Mouse (Mus musculus) limb, embryonic 12.5 days (tissue): ENCODE results near the gene Ptk7. TPM values are rescaled to one million over a fixed set of nuclear protein-coding genes. Genes with fewer than 3 reads are reported as not detected.

Experiments used
- ATAC-seq: fragments of 200-750 bp; cut with Nextera tagmentation; 2 replicates; pipeline ENCODE4 v1.8.0; 2017; ENCODE audit warnings: low read depth, moderate TSS enrichment; ENCODE audit not compliant: insufficient number of reproducible peaks, insufficient read depth, low FRiP score, low TSS enrichment
- H3K27ac ChIP-seq: fragments of 300-500 bp; sonication (generic); 2 replicates; pipeline ENCODE4 v1.5.1; 2016; ENCODE audit warnings: mild to moderate bottlenecking, moderate library complexity
- H3K27me3 ChIP-seq: fragments of 300-500 bp; sonication (generic); 2 replicates; pipeline ENCODE4 v1.6.1; 2016; ENCODE audit warnings: mild to moderate bottlenecking, moderate library complexity
- H3K36me3 ChIP-seq: fragments of 300-500 bp; sonication (generic); 2 replicates; pipeline ENCODE4 v1.6.1; 2016; ENCODE audit warnings: mild to moderate bottlenecking, moderate library complexity
- H3K4me1 ChIP-seq: fragments of 300-500 bp; sonication (generic); replicated peaks from 2 replicates; pipeline ENCODE4 v1.6.1; 2016
- H3K4me2 ChIP-seq: fragments of 300-500 bp; sonication (generic); 2 replicates; pipeline ENCODE4 v1.6.1; 2016; ENCODE audit warnings: mild to moderate bottlenecking, moderate library complexity
- H3K4me3 ChIP-seq: fragments of 300-500 bp; sonication (generic); replicated peaks from 2 replicates; pipeline ENCODE4 v1.5.1; 2016; ENCODE audit warnings: mild to moderate bottlenecking
- H3K9ac ChIP-seq: fragments of 300-500 bp; sonication (generic); replicated peaks from 2 replicates; pipeline ENCODE4 v1.6.1; 2016; ENCODE audit warnings: mild to moderate bottlenecking, moderate library complexity
- H3K9me3 ChIP-seq: fragments of 300-500 bp; sonication (generic); 2 replicates; pipeline ENCODE4 v1.6.1; 2016; ENCODE audit warnings: mild to moderate bottlenecking, moderate library complexity
- WGBS: fragments of 180-500 bp; shearing (Covaris S2); methylation state at CpG from one replicate; pipeline ENCODE4 v1.1.7; 2016; 5-methylcytosine and 5-hydroxymethylcytosine counted together
- polyA plus RNA-seq: library from polyadenylated mRNA; unstranded; fragments of >200 nt; fragmentation: Nextera tagmentation; extraction: Ambion mirVana; gene quantifications from 2 replicates; pipeline ENCODE4 v1.2.1, GENCODE M21; 2016

Gene Ptk7
- polyA plus RNA-seq, 1 experiment from 2014 or later, result 156 TPM

- Histone ChIP-seq H3K9ac (no peak overlapping the region), H3K4me1 (peaks cover 18% of the 10 kb centered on the region), H3K27ac (no peak overlapping the region), H3K4me2 (no peak overlapping the region), H3K27me3 (no peaks in the 10 kb centered on the region), H3K4me3 (no peak overlapping the region), H3K36me3 (peaks cover 88% of the 10 kb centered on the region), H3K9me3 (0 out of 2 replicates have a peak, but pooled peaks cover 4% of the 10 kb centered on the region)
- WGBS, result 70% methylated on average over 6 of the region's 6 CpGs
- ATAC-seq, result no peak
Observed at GRCm38 (mm10) chr17:46656054-46656453, 26.8 kb upstream of the Ptk7 start.

DNA sequence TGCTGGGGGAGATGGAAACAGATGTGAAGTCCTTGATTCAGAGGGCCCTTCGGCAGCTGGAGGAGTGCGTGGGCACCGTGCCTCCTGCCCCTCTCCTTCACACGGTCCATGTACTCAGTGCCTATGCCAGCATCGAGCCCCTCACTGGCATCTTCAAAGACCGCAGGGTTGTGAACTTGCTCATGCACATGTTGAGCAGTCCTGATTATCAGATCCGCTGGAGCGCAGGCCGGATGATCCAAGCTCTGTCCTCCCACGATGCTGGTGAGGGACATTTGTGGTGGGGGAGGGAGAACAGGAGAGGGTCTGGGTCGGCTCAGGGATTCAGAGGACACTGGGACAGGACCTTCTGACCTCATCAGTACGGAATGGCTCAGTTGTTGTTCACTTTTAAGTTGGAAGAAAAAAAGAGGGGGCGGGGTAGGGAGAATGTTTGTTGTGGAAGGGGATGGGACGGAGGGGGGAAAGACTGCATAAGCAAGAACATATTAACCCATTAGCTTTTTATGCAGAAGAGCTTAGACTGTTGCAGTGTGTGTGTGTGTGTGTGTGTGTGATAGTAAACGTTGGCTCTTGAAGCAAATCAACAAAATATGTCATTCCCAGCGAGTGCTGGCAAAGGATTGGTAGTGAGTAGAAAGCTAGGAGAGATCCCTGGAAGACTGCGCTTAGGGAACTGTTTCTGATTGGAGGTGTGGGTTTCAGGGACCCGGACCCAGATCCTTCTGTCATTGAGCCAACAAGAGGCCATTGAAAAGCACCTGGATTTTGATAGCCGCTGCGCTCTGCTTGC, 22.6 kb upstream of the Ptk7 start:
- H3K9me3 ChIP-seq, result 0 out of 2 replicates have a peak, but pooled peaks cover 4% of the 10 kb centered on the region
- 70% methylated on average over 20 of the region's 20 CpGs for WGBS
- peak overlapping the region; percentile 87 for H3K4me2 ChIP-seq
- H3K9ac ChIP-seq, result peak overlapping the region; percentile 94
- no peak for ATAC-seq
- peak overlapping the region; percentile 70 for H3K4me3 ChIP-seq
- peaks cover 30% of the 10 kb centered on the region for H3K4me1 ChIP-seq
- H3K36me3 ChIP-seq, result peaks cover 57% of the 10 kb centered on the region
- no peaks in the 10 kb centered on the region for H3K27me3 ChIP-seq
- no peak overlapping the region for H3K27ac ChIP-seq

- 80% methylated on average over 17 of the region's 17 CpGs for WGBS
- Histone ChIP-seq H3K27ac (peak overlapping the region; percentile 95; the same call in 1 of the 2 replicates), H3K4me3 (peak overlapping the region; percentile 70), H3K9ac (peak overlapping the region; percentile 94), H3K4me1 (peaks cover 35% of the 10 kb centered on the region), H3K9me3 (0 out of 2 replicates have a peak, but pooled peaks cover 4% of the 10 kb centered on the region), H3K36me3 (peaks cover 51% of the 10 kb centered on the region), H3K27me3 (no peaks in the 10 kb centered on the region), H3K4me2 (peak overlapping the region; percentile 87)
- ATAC-seq, result no peak
Observed at GRCm38 (mm10) chr17:46651292-46651691, 22.0 kb upstream of the Ptk7 start.

- Histone ChIP-seq H3K36me3 (peaks cover 42% of the 10 kb centered on the region), H3K9ac (peak within 1 kb of the TSS; percentile 94), H3K4me2 (peak within 1 kb of the TSS; percentile 87), H3K27ac (peak within 1 kb of the TSS; percentile 95), H3K4me1 (peaks cover 36% of the 10 kb centered on the region), H3K4me3 (peak within 1 kb of the TSS; percentile 70), H3K27me3 (no peaks in the 10 kb centered on the region), H3K9me3 (0 out of 2 replicates have a peak, but pooled peaks cover 4% of the 10 kb centered on the region)
- peak; percentile 94 for ATAC-seq
- under 1% methylated on average over 50 of the region's 58 CpGs for WGBS
Observed at GRCm38 (mm10) chr17:46650232-46651031, 21.1 kb upstream of the Ptk7 start, which contains the start of gene Cul7. Gene Cul7, plus strand, starts transcription at chr17:46650337.

DNA sequence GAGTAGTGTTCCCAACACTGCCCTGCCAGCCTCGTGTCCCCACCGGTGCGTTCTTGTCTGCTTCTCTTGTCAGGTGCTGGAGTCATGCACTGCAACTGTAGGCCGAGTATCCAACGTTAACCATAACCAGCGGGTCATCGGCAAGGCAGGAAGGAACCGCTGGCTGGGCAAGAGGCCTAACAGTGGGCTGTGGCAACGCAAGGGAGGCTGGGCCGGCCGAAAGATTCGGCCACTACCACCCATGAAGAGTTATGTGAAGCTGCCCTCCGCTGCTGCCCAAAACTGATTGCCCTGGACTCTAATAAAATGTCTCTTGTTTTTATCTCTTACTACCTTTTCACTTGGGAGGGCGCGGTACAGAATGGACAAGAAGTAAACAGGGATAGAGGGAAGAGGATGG, 20.5 kb upstream of the Ptk7 start:
- 35% methylated on average over 15 of the region's 15 CpGs for whole genome bisulfite sequencing
- no peak for ATAC-seq
- H3K27ac ChIP-seq, result peak overlapping the region; percentile 95
- peaks cover 42% of the 10 kb centered on the region for H3K4me1 ChIP-seq
- H3K9ac ChIP-seq, result peak overlapping the region; percentile 94; the same call in 1 of the 2 replicates
- 0 out of 2 replicates have a peak, but pooled peaks cover 3% of the 10 kb centered on the region for H3K9me3 ChIP-seq
- H3K36me3 ChIP-seq, result peaks cover 37% of the 10 kb centered on the region
- H3K4me3 ChIP-seq, result peak overlapping the region; percentile 70
- peak overlapping the region; percentile 87 for H3K4me2 ChIP-seq
- no peaks in the 10 kb centered on the region for H3K27me3 ChIP-seq

- Histone ChIP-seq H3K4me3 (no peak overlapping the region), H3K4me2 (no peak overlapping the region), H3K27ac (no peak overlapping the region), H3K36me3 (peaks cover 24% of the 10 kb centered on the region), H3K27me3 (no peaks in the 10 kb centered on the region), H3K9me3 (no peaks in the 10 kb centered on the region), H3K4me1 (peaks cover 50% of the 10 kb centered on the region), H3K9ac (no peak overlapping the region)
- 94% methylated on average over 9 of the region's 9 CpGs for WGBS
- no peak for ATAC-seq
Observed at GRCm38 (mm10) chr17:46648436-46648835, 19.1 kb upstream of the Ptk7 start.

- Histone ChIP-seq H3K9me3 (no peaks in the 10 kb centered on the region), H3K4me1 (peaks cover 44% of the 10 kb centered on the region), H3K4me2 (peak overlapping the region; percentile 90; the same call in 1 of the 2 replicates), H3K27ac (no peak overlapping the region), H3K27me3 (no peaks in the 10 kb centered on the region), H3K4me3 (no peak overlapping the region), H3K36me3 (peaks cover 20% of the 10 kb centered on the region), H3K9ac (no peak overlapping the region)
- ATAC-seq, result no peak
- WGBS, result 95% methylated on average over 7 of the region's 7 CpGs
Observed at GRCm38 (mm10) chr17:46647279-46647678, 18.0 kb upstream of the Ptk7 start.

- peak overlapping the region; percentile 90 for H3K4me2 ChIP-seq
- WGBS, result under 1% methylated on average over 19 of the region's 19 CpGs
Observed at GRCm38 (mm10) chr17:46646322-46646662, 17.0 kb upstream of the Ptk7 start.

DNA sequence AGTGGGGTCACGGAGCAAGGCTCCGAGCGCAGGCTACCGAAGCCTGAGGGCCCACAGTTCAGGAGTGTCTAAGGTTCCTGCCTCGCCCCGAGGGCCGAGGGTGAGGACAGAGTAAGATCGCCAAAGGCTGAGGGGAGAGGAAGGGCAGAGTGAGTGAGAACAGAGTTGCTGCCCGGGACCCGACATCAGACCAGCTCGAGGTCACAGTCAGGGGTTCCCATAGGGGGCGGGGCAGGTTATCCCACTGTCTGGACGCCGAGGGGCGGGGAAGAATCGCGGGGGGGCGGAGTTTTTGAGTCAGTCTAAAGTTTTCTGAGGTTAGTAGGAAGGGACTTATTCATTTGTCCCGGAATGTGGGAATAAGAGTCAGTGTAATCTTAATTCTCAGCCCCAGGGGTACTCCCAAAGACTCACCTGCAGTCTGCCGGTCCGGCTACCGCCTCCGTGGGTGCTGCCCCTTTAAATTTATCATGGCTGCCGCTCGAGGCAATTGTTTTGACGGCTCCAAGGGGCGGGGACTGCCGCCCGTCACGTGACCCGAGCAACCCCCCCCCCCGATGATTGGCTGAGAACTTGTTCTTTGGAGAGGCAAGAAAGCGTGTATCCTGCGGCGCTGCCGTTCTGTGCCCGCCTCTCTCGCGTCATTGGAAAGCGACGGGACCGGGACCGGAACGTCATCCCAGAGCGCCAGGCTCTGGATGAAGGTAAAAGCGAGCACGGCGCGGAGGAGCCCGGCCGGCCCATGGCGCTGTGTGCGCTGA, 16.4 kb upstream of the Ptk7 start, which contains the start of the genes Klc4 and Mrpl2:
Klc4 (minus strand) TSS at position 462 of the 761 bp plus-strand sequence.
Mrpl2 (plus strand) TSS at position 669 of the 761 bp plus-strand sequence.
- under 1% methylated on average over 53 of the region's 53 CpGs for WGBS
- peak within 1 kb of the TSS; percentile 70 for H3K9ac ChIP-seq
- no peaks in the 10 kb centered on the region for H3K9me3 ChIP-seq
- no peaks in the 10 kb centered on the region for H3K27me3 ChIP-seq
- peak within 1 kb of the TSS; percentile 90 for H3K4me2 ChIP-seq
- H3K36me3 ChIP-seq, result peaks cover 34% of the 10 kb centered on the region
- H3K4me1 ChIP-seq, result peaks cover 29% of the 10 kb centered on the region
- H3K27ac ChIP-seq, result peak within 1 kb of the TSS; percentile 79
- peak within 1 kb of the TSS; percentile 77 for H3K4me3 ChIP-seq
- ATAC-seq, result peak; percentile 58

More at GRCm38 (mm10) chr17:46646322-46646662, 17.0 kb upstream of the Ptk7 start:
- Histone ChIP-seq H3K4me3 (peak overlapping the region; percentile 77), H3K27ac (peak overlapping the region; percentile 79), H3K27me3 (no peaks in the 10 kb centered on the region), H3K4me1 (peaks cover 34% of the 10 kb centered on the region), H3K9ac (peak overlapping the region; percentile 70), H3K36me3 (peaks cover 28% of the 10 kb centered on the region), H3K9me3 (no peaks in the 10 kb centered on the region)
- no peak for ATAC-seq

GRCm38 (mm10) chr17:46644916-46645475, 15.7 kb upstream of the Ptk7 start:
- ATAC-seq, result no peak
- Histone ChIP-seq H3K36me3 (peaks cover 41% of the 10 kb centered on the region), H3K9ac (peak overlapping the region; percentile 66), H3K27ac (0 out of 2 replicates have a peak overlapping the region, but pooled peaks have one; percentile 51), H3K9me3 (no peaks in the 10 kb centered on the region), H3K27me3 (no peaks in the 10 kb centered on the region), H3K4me2 (peak overlapping the region; percentile 88), H3K4me1 (peaks cover 29% of the 10 kb centered on the region), H3K4me3 (peak overlapping the region; percentile 77)
- WGBS, result 14% methylated on average over 10 of the region's 11 CpGs
